Mouse (Mus musculus) intestine, embryonic 16.5 days (tissue): ENCODE data around the gene Zfp109. TPM values are rescaled to one million over a fixed set of nuclear protein-coding genes. Genes with fewer than 3 reads are reported as not detected.
A peak's percentile ranks its signal among the peaks of the same experiment; 100 is the strongest.

ENCODE experiments used
- ATAC-seq: fragments of 200-750 bp; cut with Nextera tagmentation; 2 replicates; pipeline ENCODE4 v1.8.0; 2017; ENCODE audit warnings: moderate TSS enrichment, moderate library complexity
- H3K27ac ChIP-seq: fragments of 300-500 bp; sonication (generic); 2 replicates; pipeline ENCODE4 v1.5.1; 2014; ENCODE audit warnings: mild to moderate bottlenecking, low read length
- H3K27me3 ChIP-seq: fragments of 300-500 bp; sonication (generic); replicated peaks from 2 replicates; pipeline ENCODE4 v1.6.1; 2014; ENCODE audit warnings: low read length, control low read depth, mixed read lengths; ENCODE audit not compliant: control insufficient read depth, insufficient read depth
- H3K36me3 ChIP-seq: fragments of 300-500 bp; sonication (generic); 2 replicates; pipeline ENCODE4 v1.6.1; 2014; ENCODE audit warnings: low read length, control low read depth; ENCODE audit not compliant: control insufficient read depth, insufficient read depth
- H3K4me1 ChIP-seq: fragments of 300-500 bp; sonication (generic); 2 replicates; pipeline ENCODE4 v1.6.1; 2014; ENCODE audit warnings: low read length, control low read depth, mixed read lengths; ENCODE audit not compliant: control insufficient read depth, insufficient read depth
- H3K4me2 ChIP-seq: fragments of 300-500 bp; sonication (generic); 2 replicates; pipeline ENCODE4 v1.6.1; 2014; ENCODE audit warnings: low read depth, low read length, control low read depth
- H3K4me3 ChIP-seq: fragments of 300-500 bp; sonication (generic); 2 replicates; pipeline ENCODE4 v1.5.1; 2014; ENCODE audit warnings: mild to moderate bottlenecking, low read length
- H3K9ac ChIP-seq: fragments of 300-500 bp; sonication (generic); 2 replicates; pipeline ENCODE4 v1.6.1; 2014; ENCODE audit warnings: low read depth, low read length
- H3K9me3 ChIP-seq: fragments of 300-500 bp; sonication (generic); 2 replicates; pipeline ENCODE4 v1.6.1; 2016; ENCODE audit warnings: low read length, control low read depth; ENCODE audit not compliant: control insufficient read depth
- WGBS: fragments of 180-500 bp; shearing (Covaris S2); extraction: QIAGEN DNeasy Blood & Tissue Kit; methylation state at CpG from one replicate; pipeline ENCODE4 v1.1.7; 2014; 5-methylcytosine and 5-hydroxymethylcytosine counted together
- polyA plus RNA-seq: library from polyadenylated mRNA; unstranded; fragments of >200 nt; fragmentation: Nextera tagmentation; extraction: Ambion mirVana; gene quantifications from 2 replicates; pipeline ENCODE4 v1.2.1, GENCODE M21; 2015

The Zfp109 gene
- polyA plus RNA-seq, 1 experiment from 2014 or later = 3.7 TPM

DNA sequence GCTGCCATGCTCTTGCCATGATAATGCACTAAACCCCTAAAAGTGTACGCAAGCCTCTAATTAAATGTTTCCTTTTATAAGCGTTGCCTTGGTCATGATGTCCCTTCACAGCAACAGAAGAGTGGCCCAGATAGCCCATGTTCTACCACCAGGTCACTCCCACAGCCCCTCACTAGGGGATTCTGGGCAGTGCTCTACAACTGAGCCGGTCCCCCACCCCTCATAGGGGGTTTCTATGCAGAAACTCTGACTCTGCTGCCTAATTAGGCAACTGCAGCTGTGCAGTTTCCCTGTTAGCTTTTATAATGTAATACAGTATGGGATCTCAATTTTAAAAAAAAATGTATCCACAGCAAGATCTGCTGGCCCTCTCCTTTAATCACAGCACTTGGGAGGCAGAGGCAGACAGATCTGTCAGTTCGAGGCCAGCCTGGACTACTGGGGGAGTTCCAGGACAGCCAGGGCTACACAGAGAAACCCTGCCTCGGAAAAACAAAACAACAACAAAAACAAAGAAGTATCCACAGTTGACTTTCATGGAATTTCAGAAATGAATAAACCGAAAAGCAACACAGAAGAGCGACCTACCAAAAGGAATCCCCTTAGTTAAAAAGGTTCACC lies 32.4 kb upstream of the Zfp109 start:
- Histone ChIP-seq H3K27ac (no peak overlapping the region), H3K9me3 (no peaks in the 10 kb centered on the region), H3K27me3 (no peaks in the 10 kb centered on the region), H3K36me3 (peaks cover 3% of the 10 kb centered on the region; the same call in 1 of the 2 replicates), H3K4me1 (peaks cover 4% of the 10 kb centered on the region; the same call in 1 of the 2 replicates), H3K9ac (peak overlapping the region; percentile 80), H3K4me2 (peak overlapping the region; percentile 74), H3K4me3 (peak overlapping the region; percentile 87)
- peak; percentile 73 for ATAC-seq
- WGBS = 34% methylated on average over 7 of the region's 7 CpGs

DNA sequence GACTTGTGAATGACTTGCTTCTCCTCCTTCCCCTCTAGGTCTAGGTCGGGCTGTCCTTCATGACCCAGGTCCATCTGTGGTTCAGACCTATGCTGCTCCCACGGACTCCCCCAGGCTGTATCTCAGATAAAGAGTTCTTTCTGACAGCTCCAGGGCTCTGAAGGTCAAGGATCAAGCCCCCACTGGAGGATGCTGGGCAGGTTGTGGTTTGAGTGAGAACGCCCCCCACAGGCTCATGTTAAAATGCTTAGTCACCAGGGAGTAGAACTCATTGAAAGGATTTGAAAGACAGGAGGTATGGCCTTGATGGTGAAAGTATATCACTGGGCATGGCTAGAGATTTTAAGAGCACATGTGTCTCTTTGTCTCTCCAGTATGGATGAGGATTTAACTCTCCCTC lies 31.9 kb upstream of the Zfp109 start:
- Histone ChIP-seq H3K27ac (no peak overlapping the region), H3K27me3 (no peaks in the 10 kb centered on the region), H3K4me1 (peaks cover 4% of the 10 kb centered on the region; the same call in 1 of the 2 replicates), H3K4me2 (no peak overlapping the region), H3K36me3 (no peaks in the 10 kb centered on the region), H3K9me3 (no peaks in the 10 kb centered on the region), H3K4me3 (no peak overlapping the region), H3K9ac (no peak overlapping the region)
- 81% methylated on average over 3 of the region's 3 CpGs for WGBS
- no peak for ATAC-seq

DNA sequence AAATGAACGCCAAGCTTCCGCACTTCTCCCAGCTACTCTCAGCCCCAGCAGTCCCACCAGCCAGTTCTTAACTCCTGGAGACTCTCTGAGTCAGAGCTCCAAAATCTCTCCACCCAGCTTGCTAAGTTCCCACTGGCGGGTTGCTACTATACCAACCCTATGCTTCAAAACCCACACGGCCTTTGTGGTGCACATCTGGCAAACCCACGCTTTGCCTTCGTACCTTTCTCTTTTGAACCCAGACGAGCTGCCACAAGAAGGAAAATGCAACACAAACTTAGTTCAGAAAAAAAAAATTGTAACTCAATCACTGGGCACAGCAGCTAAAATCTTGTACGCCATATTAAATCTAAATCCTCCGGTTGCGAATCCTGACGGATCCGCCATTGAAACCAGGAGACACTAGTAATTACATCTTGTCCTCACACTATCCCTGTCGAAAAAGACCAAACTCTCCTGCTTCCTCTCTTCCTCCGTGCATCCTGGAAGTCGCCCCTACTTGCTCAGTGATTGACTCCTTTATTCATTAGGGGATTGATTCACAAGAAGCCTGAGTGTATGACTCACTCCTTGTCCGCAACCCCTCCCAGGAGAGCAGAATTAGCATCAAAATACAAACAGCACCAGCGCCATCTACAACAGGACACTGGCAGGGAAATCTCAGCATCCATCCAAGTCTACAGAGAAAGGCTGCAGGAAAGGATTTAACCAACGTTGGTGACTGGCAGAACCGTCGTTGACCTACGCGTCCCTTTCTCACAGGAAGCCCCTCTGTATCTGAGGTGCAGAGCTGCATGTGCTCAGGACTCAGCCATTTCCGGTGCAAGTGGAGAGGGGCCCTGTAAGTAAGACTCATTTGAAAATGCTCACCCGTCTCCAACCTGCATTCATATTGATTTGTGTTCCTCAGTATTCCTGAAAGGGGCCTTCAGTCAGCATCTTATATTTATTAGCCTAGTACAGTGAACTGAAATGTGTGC lies 31.1 kb upstream of the Zfp109 start:
- H3K27me3 ChIP-seq = no peaks in the 10 kb centered on the region
- H3K4me1 ChIP-seq = peaks cover 4% of the 10 kb centered on the region; the same call in 1 of the 2 replicates
- H3K4me3 ChIP-seq = no peak overlapping the region
- 77% methylated on average over 24 of the region's 24 CpGs for WGBS
- no peak overlapping the region for H3K9ac ChIP-seq
- ATAC-seq = no peak
- H3K9me3 ChIP-seq = no peaks in the 10 kb centered on the region
- H3K36me3 ChIP-seq = no peaks in the 10 kb centered on the region
- H3K27ac ChIP-seq = no peak overlapping the region
- H3K4me2 ChIP-seq = no peak overlapping the region

DNA sequence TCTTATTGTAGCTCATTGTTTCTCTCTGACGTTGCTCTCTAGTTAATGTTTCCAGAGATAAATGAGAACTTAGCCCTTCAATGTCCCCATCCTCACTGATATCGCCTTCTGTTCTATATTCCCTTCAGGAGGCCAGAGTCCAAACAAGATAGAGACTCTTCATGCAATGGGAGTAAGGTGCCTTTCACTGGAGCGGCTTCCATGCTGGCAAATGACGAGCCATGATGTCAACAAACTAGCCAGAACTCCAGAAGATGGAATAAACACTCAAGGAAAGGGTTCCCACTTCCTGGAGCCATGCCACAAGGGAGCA lies 22.6 kb upstream of the Zfp109 start:
- H3K9ac ChIP-seq = no peak overlapping the region
- ATAC-seq = peak; percentile 59; the same call in 1 of the 2 replicates
- H3K27ac ChIP-seq = no peak overlapping the region
- no peak overlapping the region for H3K4me3 ChIP-seq
- peaks cover 4% of the 10 kb centered on the region for H3K4me1 ChIP-seq
- WGBS = 79% methylated on average over 4 of the region's 4 CpGs
- H3K36me3 ChIP-seq = 0 out of 2 replicates have a peak, but pooled peaks cover 3% of the 10 kb centered on the region
- H3K4me2 ChIP-seq = no peak overlapping the region
- H3K9me3 ChIP-seq = no peaks in the 10 kb centered on the region
- H3K27me3 ChIP-seq = no peaks in the 10 kb centered on the region

DNA sequence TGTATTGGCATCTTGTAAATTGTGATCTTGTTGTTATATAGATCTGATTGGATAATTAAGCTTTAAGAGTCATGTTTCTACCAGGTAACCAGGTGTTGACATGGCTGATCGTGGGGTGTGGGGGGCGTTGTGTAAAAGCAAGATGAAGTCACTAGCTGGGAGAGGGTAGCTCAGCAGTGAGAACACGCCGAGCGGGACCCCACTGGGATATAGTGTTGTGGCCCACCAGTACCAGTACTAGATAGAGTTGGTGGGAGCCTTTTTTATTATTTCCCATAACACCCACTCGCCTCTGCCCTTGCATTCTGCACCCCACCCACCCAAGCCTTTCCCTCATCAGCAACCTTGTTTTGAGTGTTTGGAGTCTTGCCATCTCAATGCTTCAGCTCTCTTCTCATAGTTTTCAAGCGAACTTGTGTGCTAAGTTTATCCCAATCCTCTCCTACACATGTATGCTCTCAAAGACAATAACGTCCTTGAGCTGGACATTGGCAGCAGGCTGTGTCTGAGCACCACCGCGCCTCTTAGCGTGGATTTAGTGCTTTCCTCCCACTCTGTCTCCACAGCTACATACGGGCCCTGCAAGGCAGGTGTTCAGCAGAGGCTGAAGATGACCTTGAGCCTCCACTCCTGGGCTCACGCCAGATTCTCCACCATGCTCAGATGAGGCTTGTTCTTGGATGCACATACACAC lies 22.1 kb upstream of the Zfp109 start:
- Histone ChIP-seq H3K36me3 (0 out of 2 replicates have a peak, but pooled peaks cover 3% of the 10 kb centered on the region), H3K9ac (no peak overlapping the region), H3K27ac (no peak overlapping the region), H3K4me1 (peaks cover 5% of the 10 kb centered on the region), H3K27me3 (no peaks in the 10 kb centered on the region), H3K4me2 (no peak overlapping the region), H3K9me3 (no peaks in the 10 kb centered on the region), H3K4me3 (no peak overlapping the region)
- ATAC-seq = no peak
- WGBS = 88% methylated on average over 13 of the region's 13 CpGs

DNA sequence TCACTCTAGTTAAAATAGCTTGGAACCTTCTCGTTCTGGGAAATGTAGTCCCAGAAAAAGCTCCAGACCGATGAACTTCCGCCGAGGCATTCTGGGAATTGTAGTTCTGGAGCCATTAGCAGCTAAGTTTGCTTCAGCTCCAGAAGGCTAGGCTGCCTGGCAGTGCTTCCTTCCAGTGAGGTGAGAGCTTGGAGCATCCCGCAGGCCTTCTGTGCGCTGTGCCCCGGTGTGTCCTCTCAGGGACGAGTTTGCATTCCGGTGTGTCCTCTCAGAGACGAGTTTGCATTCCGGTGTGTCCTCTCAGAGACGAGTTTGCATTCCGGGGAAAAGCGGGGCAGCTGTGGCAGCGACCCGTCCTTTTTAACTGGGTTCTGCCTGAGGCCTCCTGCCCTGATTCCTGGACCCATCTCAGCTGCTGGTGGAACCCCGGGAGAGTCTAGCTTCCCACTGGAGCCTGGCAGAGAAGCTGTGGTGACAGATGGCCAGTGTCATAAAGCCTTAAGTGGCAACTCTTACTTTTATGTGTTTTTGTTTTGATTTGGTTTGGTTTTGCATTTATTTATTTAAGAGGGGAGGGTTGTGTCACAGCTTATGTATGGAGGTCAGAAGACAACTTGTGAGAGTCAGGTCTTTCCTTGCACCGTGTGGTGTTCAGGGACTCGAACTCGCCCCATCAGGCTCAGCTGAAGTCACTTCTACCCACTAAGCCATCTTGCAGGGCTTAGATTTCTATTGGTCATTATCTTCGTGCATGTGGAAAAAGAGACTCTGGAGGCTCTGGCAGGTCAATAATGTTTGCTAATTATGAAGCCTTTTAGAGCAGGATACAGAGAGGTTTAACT lies 17.5 kb upstream of the Zfp109 start, which contains the start of gene Zfp108:
Gene Zfp108, plus strand, starts transcription at position 162 of the 842 bp plus-strand sequence.
- Histone ChIP-seq H3K27ac (0 out of 2 replicates have a peak within 1 kb of the TSS, but pooled peaks have one; percentile 16), H3K9ac (peak within 1 kb of the TSS; percentile 75)
- WGBS = 16% methylated on average over 21 of the region's 21 CpGs

DNA sequence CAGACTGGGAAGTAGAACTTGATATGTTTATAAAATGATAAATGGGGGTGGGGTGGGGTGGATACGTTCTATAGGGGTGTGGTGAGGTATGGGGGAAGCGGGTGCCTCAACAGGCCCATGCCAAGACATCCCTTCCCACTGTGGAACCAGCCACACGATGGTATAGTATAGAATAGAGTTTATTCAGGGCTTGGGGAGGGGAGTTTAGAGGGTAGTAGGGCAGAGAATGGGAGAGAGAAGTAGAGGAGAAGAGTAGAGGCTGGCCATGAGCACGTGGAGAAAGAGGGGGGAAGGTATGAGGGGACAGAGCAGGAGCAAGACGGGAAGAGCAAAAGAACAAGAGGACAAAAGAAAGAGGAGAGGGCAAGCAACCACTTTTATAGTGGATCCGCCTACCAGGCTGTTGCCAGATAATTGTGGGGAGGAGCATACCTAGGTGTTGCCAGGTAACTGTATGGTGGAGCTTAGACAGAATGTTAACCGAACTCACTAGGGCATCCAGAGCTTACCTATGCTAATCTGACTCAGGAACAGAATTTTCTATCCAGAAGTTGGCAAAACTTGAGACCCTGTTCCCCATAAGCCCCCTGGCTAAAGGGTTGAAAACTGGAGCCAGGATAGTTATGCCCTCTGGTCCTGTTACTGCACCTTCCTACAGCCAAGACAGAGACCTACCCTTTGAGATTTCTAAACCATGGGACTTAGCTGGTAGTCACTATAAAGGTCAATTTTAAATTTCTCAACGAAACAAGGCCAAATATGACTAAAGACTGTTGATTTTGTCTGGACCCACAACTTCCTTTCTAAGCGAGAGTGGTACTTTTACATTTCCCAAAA lies 16.6 kb upstream of the Zfp109 start:
- ATAC-seq = peak; percentile 70
- H3K36me3 ChIP-seq = no peaks in the 10 kb centered on the region
- no peaks in the 10 kb centered on the region for H3K9me3 ChIP-seq
- peaks cover 5% of the 10 kb centered on the region for H3K4me1 ChIP-seq
- WGBS = 64% methylated on average over 9 of the region's 9 CpGs
- H3K27ac ChIP-seq = no peak overlapping the region
- no peaks in the 10 kb centered on the region for H3K27me3 ChIP-seq
- peak overlapping the region; percentile 48; the same call in 1 of the 2 replicates for H3K9ac ChIP-seq
- peak overlapping the region; percentile 53 for H3K4me2 ChIP-seq
- H3K4me3 ChIP-seq = peak overlapping the region; percentile 60

More for the DNA sequence above, 17.5 kb upstream of the Zfp109 start, which contains the start of gene Zfp108:
- H3K27me3 ChIP-seq = no peaks in the 10 kb centered on the region
- H3K4me3 ChIP-seq = peak within 1 kb of the TSS; percentile 60
- no peaks in the 10 kb centered on the region for H3K9me3 ChIP-seq
- H3K36me3 ChIP-seq = no peaks in the 10 kb centered on the region
- peaks cover 5% of the 10 kb centered on the region for H3K4me1 ChIP-seq
- peak; percentile 95 for ATAC-seq
- H3K4me2 ChIP-seq = peak within 1 kb of the TSS; percentile 76

DNA sequence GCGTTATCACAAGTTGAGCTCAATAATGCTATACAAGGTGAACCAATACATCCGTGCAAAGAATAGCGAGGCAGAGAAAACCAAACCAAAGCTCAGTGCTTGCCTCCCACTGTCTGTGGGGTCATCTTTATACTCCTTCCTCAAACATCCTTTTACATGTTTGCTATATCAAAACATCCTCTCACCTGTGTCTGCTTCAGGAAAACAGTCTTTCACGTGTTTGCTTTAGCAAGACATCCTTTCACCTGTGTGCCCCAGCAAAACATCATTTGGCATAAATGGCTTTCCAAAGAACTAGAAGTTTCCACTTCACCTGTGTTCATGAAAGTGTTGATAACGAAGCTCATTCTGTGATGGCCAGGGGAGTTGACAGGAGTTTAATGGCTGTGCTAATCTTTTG lies 26.0 kb downstream of the Zfp109 start, which contains the start of gene Zfp111:
Gene Zfp111, minus strand, starts transcription at position 101 of the 400 bp plus-strand sequence.
- 74% methylated on average over 5 of the region's 5 CpGs for WGBS
- Histone ChIP-seq H3K9me3 (no peaks in the 10 kb centered on the region), H3K4me3 (no peak within 1 kb of the TSS), H3K27me3 (no peaks in the 10 kb centered on the region), H3K9ac (no peak within 1 kb of the TSS), H3K4me2 (no peak within 1 kb of the TSS), H3K27ac (no peak within 1 kb of the TSS), H3K36me3 (no peaks in the 10 kb centered on the region), H3K4me1 (no peaks in the 10 kb centered on the region)
- no peak for ATAC-seq
